Mouse (Mus musculus) embryonic facial prominence, embryonic 11.5 days (tissue): ENCODE data around the gene Map2. TPM values are rescaled to one million over a fixed set of nuclear protein-coding genes. Genes with fewer than 3 reads are reported as not detected.

ENCODE experiments used
- ATAC-seq: fragments of 200-750 bp; cut with Nextera tagmentation; replicated peaks from 2 replicates; pipeline ENCODE4 v1.8.0; 2017; ENCODE audit warnings: low read depth; ENCODE audit not compliant: insufficient number of reproducible peaks, low FRiP score, low TSS enrichment
- DNase-seq: peaks from one replicate; pipeline ENCODE4 v3.0.0-alpha.2; 2015; ENCODE audit warnings: low spot score
- H3K27ac ChIP-seq: fragments of 300-500 bp; sonication (generic); replicated peaks from 2 replicates; pipeline ENCODE4 v1.5.1; 2014; ENCODE audit warnings: mild to moderate bottlenecking, low read depth, low read length, control low read depth
- H3K27me3 ChIP-seq: fragments of 300-500 bp; sonication (generic); 2 replicates; pipeline ENCODE4 v1.6.1; 2014; ENCODE audit warnings: mild to moderate bottlenecking, low read length, moderate library complexity, mixed read lengths; ENCODE audit not compliant: control insufficient read depth, insufficient read depth
- H3K36me3 ChIP-seq: fragments of 300-500 bp; sonication (generic); replicated peaks from 2 replicates; pipeline ENCODE4 v1.6.1; 2014; ENCODE audit warnings: low read depth, mild to moderate bottlenecking, low read length, moderate library complexity, mixed read lengths; ENCODE audit not compliant: control insufficient read depth, insufficient read depth
- H3K4me1 ChIP-seq: fragments of 300-500 bp; sonication (generic); 2 replicates; pipeline ENCODE4 v1.6.1; 2014; ENCODE audit warnings: low read length, mixed read lengths; ENCODE audit not compliant: control insufficient read depth, insufficient read depth
- H3K4me2 ChIP-seq: fragments of 300-500 bp; sonication (generic); 2 replicates; pipeline ENCODE4 v1.6.1; 2014; ENCODE audit warnings: low read depth, mild to moderate bottlenecking, control low read depth, low read length, moderate library complexity
- H3K4me3 ChIP-seq: fragments of 300-500 bp; sonication (generic); 2 replicates; pipeline ENCODE4 v1.5.1; 2014; ENCODE audit warnings: low read depth, low read length, control low read depth
- H3K9ac ChIP-seq: fragments of 300-500 bp; sonication (generic); replicated peaks from 2 replicates; pipeline ENCODE4 v1.6.1; 2014; ENCODE audit warnings: mild to moderate bottlenecking, control low read depth, low read length
- H3K9me3 ChIP-seq: fragments of 300-500 bp; sonication (generic); replicated peaks from 2 replicates; pipeline ENCODE4 v1.6.1; 2016; ENCODE audit warnings: mild to moderate bottlenecking, low read length, inconsistent platforms, mixed read lengths; ENCODE audit not compliant: control insufficient read depth
- WGBS: fragments of 180-500 bp; shearing (Covaris S2); extraction: QIAGEN DNeasy Blood & Tissue Kit; methylation state at CpG from one replicate; pipeline ENCODE4 v1.1.7; 2014; 5-methylcytosine and 5-hydroxymethylcytosine counted together
- polyA plus RNA-seq: library from polyadenylated mRNA; unstranded; fragments of >200 nt; fragmentation: Nextera tagmentation; extraction: Ambion mirVana; gene quantifications from 2 replicates; pipeline ENCODE4 v1.2.1, GENCODE M21; 2014

Gene Map2
- polyA plus RNA-seq, 1 experiment from 2014 or later: 38.0 TPM

DNA sequence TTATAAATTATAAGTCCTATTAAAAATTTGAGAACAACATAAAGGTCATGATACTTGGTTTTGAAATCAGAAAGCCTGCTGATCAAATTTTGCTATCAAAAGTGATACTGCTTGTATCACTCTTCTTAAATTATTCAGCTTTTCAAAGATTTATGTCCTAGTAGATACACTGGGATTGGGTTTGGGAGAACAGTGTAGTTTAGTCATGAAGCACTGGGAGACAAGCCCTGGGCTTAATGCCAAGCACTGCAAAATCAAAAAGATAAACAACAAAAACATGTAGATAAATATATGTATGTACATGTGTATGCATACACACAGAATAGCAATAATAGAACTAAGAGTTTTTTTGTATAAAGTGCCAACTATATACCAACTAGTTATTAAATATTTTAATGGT lies 17.5 kb upstream of the Map2 start:
- ATAC-seq: no peak
- no peak overlapping the region for H3K4me2 ChIP-seq
- H3K9ac ChIP-seq: no peak overlapping the region
- no peak for DNase-seq
- no peak overlapping the region for H3K27ac ChIP-seq
- no peaks in the 10 kb centered on the region for H3K36me3 ChIP-seq
- no peaks in the 10 kb centered on the region for H3K27me3 ChIP-seq
- H3K9me3 ChIP-seq: no peaks in the 10 kb centered on the region
- no peak overlapping the region for H3K4me3 ChIP-seq
- H3K4me1 ChIP-seq: no peaks in the 10 kb centered on the region

GRCm38 (mm10) chr1:66164648-66165047 lies 10.4 kb upstream of the Map2 start:
- WGBS: 73% methylated on average over 2 of the region's 2 CpGs
- no peak for DNase-seq

GRCm38 (mm10) chr1:66168722-66169121 lies 6.4 kb upstream of the Map2 start:
- Histone ChIP-seq H3K4me2 (no peak overlapping the region), H3K27me3 (no peaks in the 10 kb centered on the region; the same call in 1 of the 2 replicates), H3K4me1 (no peaks in the 10 kb centered on the region), H3K9me3 (no peaks in the 10 kb centered on the region), H3K4me3 (no peak overlapping the region), H3K9ac (no peak overlapping the region), H3K36me3 (no peaks in the 10 kb centered on the region), H3K27ac (no peak overlapping the region)
- DNase-seq: no peak
- no peak for ATAC-seq
- WGBS: 59% methylated on average over 5 of the region's 5 CpGs

More at GRCm38 (mm10) chr1:66164648-66165047, 10.4 kb upstream of the Map2 start:
- H3K9ac ChIP-seq: no peak overlapping the region
- no peaks in the 10 kb centered on the region for H3K27me3 ChIP-seq
- no peak overlapping the region for H3K4me2 ChIP-seq
- no peak for ATAC-seq
- H3K9me3 ChIP-seq: no peaks in the 10 kb centered on the region
- H3K27ac ChIP-seq: no peak overlapping the region
- H3K36me3 ChIP-seq: no peaks in the 10 kb centered on the region
- no peak overlapping the region for H3K4me3 ChIP-seq
- no peaks in the 10 kb centered on the region for H3K4me1 ChIP-seq

- 77% methylated on average over 3 of the region's 3 CpGs for WGBS
- no peaks in the 10 kb centered on the region for H3K36me3 ChIP-seq
Observed at GRCm38 (mm10) chr1:66172127-66172526, 2.9 kb upstream of the Map2 start.

DNA sequence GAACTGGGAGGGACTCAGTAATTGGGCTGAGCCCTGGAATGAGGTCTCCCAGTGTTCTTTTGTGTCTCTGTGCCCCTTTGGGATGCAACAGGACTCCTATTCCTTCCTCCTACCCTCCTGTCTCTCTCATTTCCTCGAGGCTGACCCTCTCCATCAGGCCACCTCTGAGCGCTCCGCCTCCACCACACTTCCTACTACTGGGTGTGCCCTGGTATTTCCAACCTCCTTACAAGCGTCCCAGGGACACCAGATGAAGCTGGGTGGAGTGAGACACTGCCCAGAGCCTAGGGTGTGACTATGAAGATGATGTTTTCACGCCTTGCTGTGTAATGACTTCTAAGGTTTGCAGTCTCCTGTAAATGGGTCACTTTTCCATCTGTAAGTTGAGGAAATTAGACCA lies 1.4 kb upstream of the Map2 start:
- Histone ChIP-seq H3K9me3 (no peaks in the 10 kb centered on the region), H3K4me1 (no peaks in the 10 kb centered on the region), H3K27me3 (no peaks in the 10 kb centered on the region; the same call in 1 of the 2 replicates), H3K9ac (no peak overlapping the region), H3K36me3 (no peaks in the 10 kb centered on the region), H3K4me3 (no peak overlapping the region), H3K27ac (no peak overlapping the region), H3K4me2 (no peak overlapping the region)
- no peak for DNase-seq
- WGBS: 41% methylated on average over 5 of the region's 5 CpGs
- ATAC-seq: no peak

More at GRCm38 (mm10) chr1:66172127-66172526, 2.9 kb upstream of the Map2 start:
- ATAC-seq (no peak), DNase-seq (no peak)
- H3K27ac ChIP-seq: no peak overlapping the region
- no peak overlapping the region for H3K4me2 ChIP-seq
- H3K9me3 ChIP-seq: no peaks in the 10 kb centered on the region
- H3K9ac ChIP-seq: no peak overlapping the region
- H3K4me1 ChIP-seq: no peaks in the 10 kb centered on the region
- no peaks in the 10 kb centered on the region; the same call in 1 of the 2 replicates for H3K27me3 ChIP-seq
- H3K4me3 ChIP-seq: no peak overlapping the region

DNA sequence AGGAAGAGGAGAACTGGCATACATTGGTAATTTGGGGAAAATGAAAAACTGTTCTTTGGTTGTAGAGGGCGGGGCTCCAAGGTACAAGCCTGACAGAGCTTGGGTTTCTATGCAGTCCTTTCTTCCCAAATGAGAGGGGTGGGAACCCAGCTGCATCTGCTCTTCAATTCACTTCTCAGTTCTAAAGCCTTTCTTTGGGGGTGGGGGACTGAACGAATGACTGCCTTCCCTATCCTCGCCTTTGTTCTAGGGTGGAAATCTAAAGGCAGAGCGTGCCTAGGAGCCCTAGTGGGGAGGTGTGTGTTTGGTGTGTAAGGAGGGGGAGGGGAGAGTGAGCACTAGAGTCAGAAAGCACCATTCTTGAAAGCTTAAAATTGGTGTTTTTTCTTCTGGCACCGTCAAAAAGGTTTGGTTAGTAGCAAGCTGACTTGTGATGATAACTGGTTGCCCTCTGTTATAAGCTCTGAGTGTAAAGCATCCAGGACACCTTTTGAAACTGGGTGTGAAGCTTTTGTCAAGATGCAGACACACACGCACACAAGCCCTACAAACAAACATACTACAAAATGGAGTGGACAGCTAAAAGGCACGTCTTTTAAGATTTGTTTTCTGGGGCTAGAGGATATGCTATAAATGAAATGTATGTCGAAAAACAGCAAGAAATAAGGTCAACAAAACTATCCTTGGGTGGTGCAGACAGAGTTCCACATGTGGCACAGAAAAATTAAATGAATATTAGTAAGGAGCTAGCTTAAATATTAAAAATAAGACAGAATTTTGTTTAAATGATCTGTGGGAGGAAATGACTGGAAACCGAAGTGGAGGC lies 1.2 kb downstream of the Map2 start:
- ATAC-seq: 0 out of 2 replicates have a peak, but pooled peaks have one; percentile 42
- no peaks in the 10 kb centered on the region for H3K36me3 ChIP-seq
- 25% methylated on average over 9 of the region's 9 CpGs for WGBS
- no peak overlapping the region for H3K27ac ChIP-seq
- H3K4me3 ChIP-seq: peak overlapping the region; percentile 50
- H3K4me1 ChIP-seq: no peaks in the 10 kb centered on the region
- peak overlapping the region; percentile 68 for H3K4me2 ChIP-seq
- H3K9me3 ChIP-seq: no peaks in the 10 kb centered on the region
- peak overlapping the region; percentile 11 for H3K9ac ChIP-seq
- H3K27me3 ChIP-seq: no peaks in the 10 kb centered on the region; the same call in 1 of the 2 replicates
- peak; percentile 40 for DNase-seq

DNA sequence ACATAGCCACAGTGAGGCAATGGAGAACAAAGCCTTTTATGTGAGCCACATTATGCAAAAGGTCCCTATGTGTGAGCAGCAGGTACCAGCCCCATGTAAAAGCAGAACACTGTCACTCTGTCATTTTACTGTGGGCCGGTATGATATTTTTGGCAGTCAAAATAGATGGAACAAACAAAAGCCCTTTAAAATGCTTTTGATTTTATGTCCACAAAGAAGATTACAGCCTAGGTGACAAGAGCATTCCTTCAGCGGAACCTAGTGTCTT lies 1.7 kb downstream of the Map2 start:
- Histone ChIP-seq H3K36me3 (no peaks in the 10 kb centered on the region), H3K9me3 (no peaks in the 10 kb centered on the region), H3K4me3 (no peak overlapping the region), H3K9ac (no peak overlapping the region), H3K4me1 (no peaks in the 10 kb centered on the region), H3K27me3 (no peaks in the 10 kb centered on the region; the same call in 1 of the 2 replicates), H3K27ac (no peak overlapping the region), H3K4me2 (no peak overlapping the region)
- no peak for ATAC-seq
- WGBS: 63% methylated on average over 2 of the region's 2 CpGs
- no peak for DNase-seq

GRCm38 (mm10) chr1:66177489-66178170 lies 2.6 kb downstream of the Map2 start:
- Histone ChIP-seq H3K9me3 (no peaks in the 10 kb centered on the region), H3K27me3 (no peaks in the 10 kb centered on the region), H3K4me3 (no peak overlapping the region), H3K9ac (no peak overlapping the region), H3K4me2 (no peak overlapping the region), H3K27ac (no peak overlapping the region), H3K36me3 (no peaks in the 10 kb centered on the region), H3K4me1 (no peaks in the 10 kb centered on the region)
- DNase-seq (no peak), ATAC-seq (no peak)
- WGBS: 43% methylated on average over 4 of the region's 4 CpGs
